Mouse (Mus musculus): ENCODE results near the gene Gm1330.
"Not testable (repeated sequence)": the region's sequence is repeated elsewhere in the genome, so short reads cannot be mapped to it uniquely, and the experiment has no call there.

Gm1330 gene

DNA sequence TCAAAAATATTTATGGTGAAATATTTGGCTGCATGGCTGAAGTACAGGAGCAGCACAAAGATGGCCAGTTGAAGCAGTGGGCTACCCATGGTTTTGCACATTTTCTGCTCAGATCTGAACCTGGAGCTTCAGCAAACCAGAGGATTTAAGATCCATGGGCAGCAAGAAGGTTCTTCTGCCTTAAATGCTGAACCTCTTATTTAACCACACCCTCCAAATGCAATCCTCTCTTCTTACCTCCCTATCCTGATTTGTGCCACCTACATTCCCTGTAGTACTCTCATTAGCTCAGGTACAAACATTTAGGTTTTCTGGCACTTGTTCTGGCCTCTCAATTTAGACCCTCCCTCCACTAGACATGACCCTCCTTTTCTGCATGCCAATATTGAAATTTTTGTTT lies at the start of gene Gm1330:
Gene Gm1330, minus strand, starts transcription at position 101 of the 400 bp plus-strand sequence.
- no peak for DNase-seq

DNA sequence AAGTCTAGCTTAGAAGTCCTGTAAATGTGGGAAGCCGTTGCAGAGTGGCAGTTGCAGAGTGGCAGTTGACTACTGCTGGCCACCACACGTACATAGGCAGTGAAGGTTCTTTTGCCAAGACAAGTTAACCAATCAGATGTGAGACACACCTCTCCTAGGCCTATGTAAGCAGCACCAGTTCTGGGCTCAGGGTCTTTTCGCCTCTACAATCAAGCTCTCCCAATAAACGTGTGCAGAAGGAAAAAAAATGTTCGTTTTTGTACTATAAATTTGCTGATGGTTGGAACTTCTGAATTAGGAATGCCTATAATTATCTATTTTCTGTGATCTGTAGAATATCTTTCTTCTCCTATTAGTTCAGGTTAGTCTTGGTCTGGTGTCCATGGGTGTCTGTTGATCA lies 14.1 kb upstream of the Gm1330 start, which contains the start of gene Gm10750:
Gene Gm10750, minus strand, starts transcription at position 101 of the 400 bp plus-strand sequence.
- DNase-seq, result not testable (repeated sequence)

DNA sequence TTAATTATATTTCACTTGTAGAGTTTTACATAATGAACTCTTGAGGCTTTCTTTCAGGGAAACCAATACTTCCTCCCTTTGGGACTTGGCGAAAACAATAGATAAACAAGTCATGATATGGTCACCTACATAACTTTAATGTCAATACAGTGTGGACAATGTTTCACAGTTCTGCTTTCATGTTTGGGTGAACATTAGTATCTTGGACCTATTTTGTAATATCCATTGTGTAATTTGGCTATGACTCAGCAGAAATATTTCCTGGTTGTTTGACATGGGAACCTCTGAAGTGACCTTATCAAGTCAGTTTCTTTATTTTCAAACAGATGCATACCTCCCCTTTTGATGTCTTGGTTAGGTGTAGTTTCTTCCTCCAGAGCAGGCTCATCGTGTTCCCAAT lies 1.8 kb upstream of the Gm1330 start:
- no peak for DNase-seq

DNA sequence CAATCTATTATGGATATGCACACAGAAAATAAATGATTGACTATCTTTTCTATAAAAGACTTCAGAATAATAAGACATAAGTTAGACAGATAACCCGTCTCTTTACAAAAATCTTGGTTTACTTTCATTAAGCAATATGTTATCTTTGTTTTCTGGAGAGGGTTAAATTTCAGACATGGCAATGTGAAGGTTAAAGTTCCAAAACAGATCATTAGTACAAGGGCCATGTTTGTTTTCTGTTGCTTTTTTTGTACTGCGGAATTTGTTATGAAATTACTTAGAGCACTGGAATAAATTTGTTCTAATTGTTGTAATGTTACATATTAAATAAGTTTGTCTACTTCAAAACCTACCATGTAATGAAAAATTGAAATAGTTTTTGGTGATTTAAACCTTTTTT lies 7.9 kb downstream of the Gm1330 start:
- no peak for DNase-seq
